Mouse (Mus musculus) limb, embryonic 12.5 days (tissue): ENCODE measurements at regions not wholly inside any gene's neighbourhood (a gene's known extent, or its start where the extent isn't known, plus 50 kb on each side); places are given as distances from the start of the nearest gene placed in this dataset.

Source experiments
- ATAC-seq: fragments of 200-750 bp; cut with Nextera tagmentation; 2 replicates; pipeline ENCODE4 v1.8.0; 2017; ENCODE audit warnings: low read depth, moderate TSS enrichment; ENCODE audit not compliant: insufficient number of reproducible peaks, insufficient read depth, low FRiP score, low TSS enrichment
- H3K27ac ChIP-seq: fragments of 300-500 bp; sonication (generic); 2 replicates; pipeline ENCODE4 v1.5.1; 2016; ENCODE audit warnings: mild to moderate bottlenecking, moderate library complexity
- H3K27me3 ChIP-seq: fragments of 300-500 bp; sonication (generic); 2 replicates; pipeline ENCODE4 v1.6.1; 2016; ENCODE audit warnings: mild to moderate bottlenecking, moderate library complexity
- H3K36me3 ChIP-seq: fragments of 300-500 bp; sonication (generic); 2 replicates; pipeline ENCODE4 v1.6.1; 2016; ENCODE audit warnings: mild to moderate bottlenecking, moderate library complexity
- H3K4me1 ChIP-seq: fragments of 300-500 bp; sonication (generic); replicated peaks from 2 replicates; pipeline ENCODE4 v1.6.1; 2016
- H3K4me2 ChIP-seq: fragments of 300-500 bp; sonication (generic); 2 replicates; pipeline ENCODE4 v1.6.1; 2016; ENCODE audit warnings: mild to moderate bottlenecking, moderate library complexity
- H3K4me3 ChIP-seq: fragments of 300-500 bp; sonication (generic); replicated peaks from 2 replicates; pipeline ENCODE4 v1.5.1; 2016; ENCODE audit warnings: mild to moderate bottlenecking
- H3K9ac ChIP-seq: fragments of 300-500 bp; sonication (generic); replicated peaks from 2 replicates; pipeline ENCODE4 v1.6.1; 2016; ENCODE audit warnings: mild to moderate bottlenecking, moderate library complexity
- H3K9me3 ChIP-seq: fragments of 300-500 bp; sonication (generic); 2 replicates; pipeline ENCODE4 v1.6.1; 2016; ENCODE audit warnings: mild to moderate bottlenecking, moderate library complexity
- WGBS: fragments of 180-500 bp; shearing (Covaris S2); methylation state at CpG from one replicate; pipeline ENCODE4 v1.1.7; 2016; 5-methylcytosine and 5-hydroxymethylcytosine counted together

GRCm38 (mm10) chr10:44936976-44937500, 130.0 kb upstream of the Prep start:
- no peak overlapping the region for H3K27ac ChIP-seq
- no peak overlapping the region for H3K4me2 ChIP-seq
- H3K27me3 ChIP-seq: no peaks in the 10 kb centered on the region
- H3K9me3 ChIP-seq: no peaks in the 10 kb centered on the region
- H3K4me3 ChIP-seq: no peak overlapping the region
- 84% methylated on average over 5 of the region's 5 CpGs for WGBS
- H3K4me1 ChIP-seq: no peaks in the 10 kb centered on the region; the same call in 1 of the 2 replicates
- H3K36me3 ChIP-seq: no peaks in the 10 kb centered on the region
- no peak overlapping the region for H3K9ac ChIP-seq
- ATAC-seq: no peak

GRCm38 (mm10) chr10:44930796-44931195, 136.2 kb upstream of the Prep start:
- no peaks in the 10 kb centered on the region for H3K4me1 ChIP-seq
- WGBS: 89% methylated on average over 2 of the region's 2 CpGs
- no peaks in the 10 kb centered on the region for H3K9me3 ChIP-seq
- no peak overlapping the region for H3K4me3 ChIP-seq
- H3K4me2 ChIP-seq: no peak overlapping the region
- no peaks in the 10 kb centered on the region for H3K27me3 ChIP-seq
- H3K9ac ChIP-seq: no peak overlapping the region
- no peak overlapping the region for H3K27ac ChIP-seq
- ATAC-seq: no peak
- no peaks in the 10 kb centered on the region for H3K36me3 ChIP-seq

- WGBS: 78% methylated on average over 8 of the region's 8 CpGs
- Histone ChIP-seq H3K27ac (no peak overlapping the region), H3K36me3 (no peaks in the 10 kb centered on the region), H3K27me3 (no peaks in the 10 kb centered on the region), H3K4me3 (no peak overlapping the region), H3K9ac (no peak overlapping the region), H3K4me2 (no peak overlapping the region), H3K9me3 (no peaks in the 10 kb centered on the region), H3K4me1 (no peaks in the 10 kb centered on the region)
- no peak for ATAC-seq
Measured at GRCm38 (mm10) chr10:44913751-44914388, 153.1 kb upstream of the Prep start.

GRCm38 (mm10) chr10:44904520-44904919, 162.5 kb upstream of the Prep start:
- 95% methylated on average over 4 of the region's 4 CpGs for WGBS
- Histone ChIP-seq H3K4me2 (no peak overlapping the region), H3K27me3 (no peaks in the 10 kb centered on the region), H3K27ac (no peak overlapping the region), H3K4me1 (no peaks in the 10 kb centered on the region), H3K36me3 (no peaks in the 10 kb centered on the region), H3K4me3 (no peak overlapping the region), H3K9ac (no peak overlapping the region), H3K9me3 (peaks cover 12% of the 10 kb centered on the region; the same call in 1 of the 2 replicates)
- ATAC-seq: no peak

GRCm38 (mm10) chr10:44901203-44901602, 165.8 kb upstream of the Prep start:
- Histone ChIP-seq H3K9ac (no peak overlapping the region), H3K4me2 (no peak overlapping the region), H3K9me3 (peaks cover 12% of the 10 kb centered on the region; the same call in 1 of the 2 replicates), H3K27me3 (no peaks in the 10 kb centered on the region), H3K36me3 (no peaks in the 10 kb centered on the region), H3K4me1 (no peaks in the 10 kb centered on the region), H3K27ac (no peak overlapping the region), H3K4me3 (no peak overlapping the region)
- ATAC-seq: no peak
- 42% methylated on average over 2 of the region's 2 CpGs for WGBS

GRCm38 (mm10) chr10:44892124-44892523, 174.9 kb upstream of the Prep start:
- no peak overlapping the region for H3K4me2 ChIP-seq
- no peak overlapping the region for H3K4me3 ChIP-seq
- peaks cover 5% of the 10 kb centered on the region for H3K4me1 ChIP-seq
- H3K9ac ChIP-seq: no peak overlapping the region
- H3K36me3 ChIP-seq: no peaks in the 10 kb centered on the region
- ATAC-seq: no peak
- H3K9me3 ChIP-seq: no peaks in the 10 kb centered on the region
- H3K27ac ChIP-seq: no peak overlapping the region
- 50% methylated on average over 6 of the region's 6 CpGs for WGBS
- H3K27me3 ChIP-seq: no peaks in the 10 kb centered on the region

GRCm38 (mm10) chr10:44887081-44887683, 179.8 kb upstream of the Prep start:
- Histone ChIP-seq H3K9ac (no peak overlapping the region), H3K4me1 (peaks cover 11% of the 10 kb centered on the region), H3K27me3 (no peaks in the 10 kb centered on the region), H3K27ac (peak overlapping the region; percentile 59; the same call in 1 of the 2 replicates), H3K4me3 (no peak overlapping the region), H3K4me2 (peak overlapping the region; percentile 34), H3K9me3 (no peaks in the 10 kb centered on the region), H3K36me3 (no peaks in the 10 kb centered on the region)
- ATAC-seq: 0 out of 2 replicates have a peak, but pooled peaks have one; percentile 26
- 20% methylated on average over 14 of the region's 14 CpGs for WGBS

GRCm38 (mm10) chr10:44881967-44882366, 185.0 kb upstream of the Prep start:
- Histone ChIP-seq H3K9ac (no peak overlapping the region), H3K36me3 (no peaks in the 10 kb centered on the region), H3K4me2 (no peak overlapping the region), H3K4me1 (peaks cover 5% of the 10 kb centered on the region), H3K9me3 (no peaks in the 10 kb centered on the region), H3K27me3 (no peaks in the 10 kb centered on the region), H3K4me3 (no peak overlapping the region), H3K27ac (no peak overlapping the region)
- no peak for ATAC-seq
- WGBS: 90% methylated on average over 2 of the region's 2 CpGs

GRCm38 (mm10) chr10:44877076-44877663, 189.8 kb upstream of the Prep start:
- 94% methylated on average over 9 of the region's 9 CpGs for WGBS
- Histone ChIP-seq H3K9ac (no peak overlapping the region), H3K27ac (no peak overlapping the region), H3K4me1 (no peaks in the 10 kb centered on the region), H3K36me3 (no peaks in the 10 kb centered on the region), H3K9me3 (no peaks in the 10 kb centered on the region), H3K4me3 (no peak overlapping the region), H3K4me2 (no peak overlapping the region), H3K27me3 (0 out of 2 replicates have a peak, but pooled peaks cover 3% of the 10 kb centered on the region)
- ATAC-seq: no peak

- H3K27me3 ChIP-seq: peaks cover 3% of the 10 kb centered on the region; the same call in 1 of the 2 replicates
- 79% methylated on average over 5 of the region's 5 CpGs for WGBS
- no peak for ATAC-seq
- H3K4me2 ChIP-seq: no peak overlapping the region
- H3K9me3 ChIP-seq: no peaks in the 10 kb centered on the region
- no peak overlapping the region for H3K27ac ChIP-seq
- H3K4me3 ChIP-seq: no peak overlapping the region
- H3K36me3 ChIP-seq: no peaks in the 10 kb centered on the region
- 0 out of 2 replicates have a peak, but pooled peaks cover 4% of the 10 kb centered on the region for H3K4me1 ChIP-seq
- H3K9ac ChIP-seq: no peak overlapping the region
Measured at GRCm38 (mm10) chr10:44873642-44874285, 193.2 kb upstream of the Prep start.

GRCm38 (mm10) chr10:44864191-44864747, 202.7 kb upstream of the Prep start:
- Histone ChIP-seq H3K9ac (no peak overlapping the region), H3K4me2 (no peak overlapping the region), H3K27ac (no peak overlapping the region), H3K27me3 (no peaks in the 10 kb centered on the region; the same call in 1 of the 2 replicates), H3K9me3 (no peaks in the 10 kb centered on the region), H3K4me3 (no peak overlapping the region), H3K4me1 (peaks cover 28% of the 10 kb centered on the region), H3K36me3 (no peaks in the 10 kb centered on the region)
- ATAC-seq: no peak
- WGBS: 33% methylated on average over 1 of the region's 1 CpGs
